Mouse (Mus musculus) frontal cortex, adult (tissue): ENCODE measurements around the gene Myo5c.

Experiments
- ATAC-seq: cut with Nextera tagmentation; 2 replicates; pipeline ENCODE4 v1.9.2; 2017; ENCODE audit warnings: mild to moderate bottlenecking, moderate library complexity, mixed read lengths; ENCODE audit not compliant: low TSS enrichment

Myo5c gene

DNA sequence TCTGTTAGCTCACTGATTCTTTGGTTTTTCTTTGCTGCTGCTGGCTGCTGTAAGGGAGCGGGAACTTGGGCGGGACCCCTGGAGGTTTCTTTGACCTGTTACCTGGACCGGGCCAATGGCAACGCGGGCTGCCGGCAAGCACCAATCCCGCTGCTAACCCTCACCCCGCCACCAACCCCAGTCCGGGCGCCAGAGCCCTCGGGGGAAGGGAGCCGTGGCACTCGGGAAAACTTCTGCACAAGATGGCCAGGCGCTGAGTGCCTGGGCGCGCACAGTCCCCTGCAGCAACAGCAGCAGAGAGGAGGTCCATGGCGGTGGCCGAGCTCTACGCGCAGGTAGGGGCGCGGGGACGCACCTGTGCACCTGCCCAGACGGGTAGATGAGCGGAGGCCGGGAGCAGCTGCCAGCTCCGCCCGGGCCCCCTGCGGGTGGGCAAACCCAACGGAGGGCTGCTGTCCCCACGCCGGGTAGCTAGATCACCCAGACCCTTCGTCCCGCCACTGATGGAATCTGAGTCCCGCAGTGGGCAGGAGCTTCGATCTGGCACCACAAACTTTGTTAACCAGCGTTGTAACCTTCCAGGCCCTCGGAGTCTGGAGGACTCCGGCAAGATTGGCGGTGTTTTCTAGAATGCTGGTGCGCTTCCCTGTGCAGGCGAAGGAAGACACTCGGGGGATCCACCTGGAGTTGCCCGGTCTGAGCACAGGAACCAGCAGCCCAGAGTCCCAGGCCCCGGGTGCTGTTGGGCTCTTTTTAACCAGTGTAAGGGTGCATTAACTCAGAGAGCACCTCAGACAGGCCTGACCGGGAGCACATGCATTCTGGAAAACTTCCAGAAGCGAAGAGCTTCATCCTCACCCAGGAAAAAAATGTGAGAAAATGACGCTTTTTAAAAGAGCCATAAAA, at the start of gene Myo5c:
TSS of gene Myo5c (plus strand) at position 180 of the 906 bp plus-strand sequence.
- ATAC-seq, result peak; percentile 7; the same call in 1 of the 2 replicates

- peak; percentile 79 for ATAC-seq
Observed at GRCm38 (mm10) chr9:75187646-75188260, 44.1 kb upstream of the Myo5c start.

DNA sequence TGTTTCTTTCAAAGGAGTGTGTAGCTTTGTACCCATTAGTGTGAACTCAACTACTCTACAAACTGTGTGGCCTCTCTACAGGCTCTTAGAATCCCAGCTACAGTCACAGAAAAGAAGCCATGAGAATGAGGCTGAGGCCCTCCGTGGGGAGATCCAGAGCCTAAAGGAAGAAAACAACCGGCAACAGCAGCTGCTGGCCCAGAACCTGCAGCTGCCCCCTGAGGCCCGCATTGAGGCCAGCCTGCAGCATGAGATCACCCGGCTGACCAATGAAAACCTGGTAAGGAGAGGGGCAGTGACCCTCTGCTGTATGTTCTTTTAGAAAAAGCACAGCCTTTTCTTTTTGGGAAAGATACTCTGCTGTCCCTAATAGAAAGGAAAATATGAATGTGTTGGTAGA, 38.0 kb upstream of the Myo5c start:
- no peak for ATAC-seq

- ATAC-seq, result peak; percentile 68
Observed at GRCm38 (mm10) chr9:75196335-75196734, 35.5 kb upstream of the Myo5c start.

DNA sequence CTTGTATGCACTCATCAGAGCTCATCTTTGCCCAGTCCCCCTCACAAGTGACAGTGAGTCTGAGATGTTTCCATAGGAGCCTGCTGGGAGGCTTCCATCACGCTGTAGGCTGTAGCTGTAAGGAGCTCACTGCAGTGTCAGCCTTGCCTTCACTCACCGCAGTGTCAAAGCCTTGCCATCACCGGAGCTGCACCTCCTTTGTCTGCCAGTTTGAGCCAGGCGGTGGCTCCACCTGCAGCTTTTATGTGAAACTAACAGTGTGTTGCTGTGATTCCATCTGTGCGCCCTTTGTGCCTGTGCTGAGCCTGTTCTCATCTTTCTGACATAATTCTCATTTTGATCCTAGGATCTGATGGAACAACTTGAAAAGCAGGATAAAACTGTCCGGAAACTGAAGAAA, 34.5 kb upstream of the Myo5c start:
- peak; percentile 27 for ATAC-seq

DNA sequence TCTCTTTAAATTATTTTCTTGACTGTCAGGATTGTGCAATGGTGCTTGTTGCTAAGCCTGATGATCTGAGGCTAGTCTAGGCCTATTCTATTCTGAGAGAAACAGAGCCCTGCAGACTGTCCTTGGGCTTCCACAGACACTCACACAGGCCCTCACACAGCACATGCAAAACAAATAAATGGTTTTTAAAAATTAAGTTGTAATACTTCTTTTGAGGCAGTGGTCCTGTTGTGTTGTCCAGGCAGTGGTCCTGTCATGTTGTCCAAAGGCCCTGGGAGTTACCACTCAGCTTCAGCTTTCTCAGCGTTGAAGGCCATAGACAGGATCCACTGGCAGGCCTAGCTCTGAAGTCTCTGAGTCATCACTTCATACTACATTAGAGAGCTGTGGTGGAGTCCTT, 30.3 kb upstream of the Myo5c start:
- 0 out of 2 replicates have a peak, but pooled peaks have one; percentile 13 for ATAC-seq

DNA sequence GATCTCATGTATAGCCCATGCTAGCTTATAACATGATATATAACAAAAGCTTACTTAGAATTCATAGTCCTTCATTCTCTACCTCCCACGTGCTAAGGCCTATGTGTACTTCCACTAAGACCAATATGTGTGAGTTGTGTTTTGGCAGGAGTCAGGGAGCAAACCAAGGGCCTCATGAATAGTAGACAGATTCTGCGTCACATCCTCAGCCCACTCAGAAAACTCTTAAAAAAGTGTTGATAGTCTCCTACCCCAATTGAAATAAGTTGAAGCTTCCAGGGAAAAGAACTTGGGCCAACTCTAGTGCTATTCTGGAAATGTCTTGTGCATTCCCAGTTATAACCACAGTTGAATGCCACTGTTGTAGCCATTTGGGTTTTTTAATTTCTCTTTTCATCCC, 29.8 kb upstream of the Myo5c start:
- peak; percentile 33 for ATAC-seq

DNA sequence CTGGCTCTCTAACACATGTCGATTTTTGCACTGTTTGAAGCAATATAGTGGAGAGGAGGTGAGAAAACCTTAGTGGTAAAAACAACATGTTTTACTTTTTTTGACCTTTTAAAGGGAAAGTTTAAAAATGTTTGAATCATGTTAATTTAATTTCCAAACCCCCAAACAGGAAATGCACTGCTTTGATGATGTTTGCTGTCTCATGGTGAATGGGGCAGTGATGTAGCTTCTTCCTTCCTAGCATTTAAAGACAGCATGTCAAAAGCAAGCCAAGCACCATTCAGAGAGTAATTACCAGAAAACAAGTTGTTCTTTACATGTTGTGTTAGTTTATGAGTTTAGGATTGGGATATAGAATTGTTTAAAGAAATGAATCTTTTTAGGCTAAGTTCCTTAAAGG, 22.6 kb upstream of the Myo5c start:
- ATAC-seq, result no peak

- ATAC-seq, result no peak
Observed at GRCm38 (mm10) chr9:75210269-75210668, 21.6 kb upstream of the Myo5c start.

GRCm38 (mm10) chr9:75214743-75215413, 16.9 kb upstream of the Myo5c start:
- no peak for ATAC-seq

GRCm38 (mm10) chr9:75219942-75220341, 11.9 kb upstream of the Myo5c start:
- peak; percentile 47 for ATAC-seq

GRCm38 (mm10) chr9:75221420-75222287, 10.2 kb upstream of the Myo5c start:
- ATAC-seq, result peak; percentile 66

GRCm38 (mm10) chr9:75232860-75233259, 1.0 kb downstream of the Myo5c start:
- ATAC-seq, result no peak

- peak; percentile 21; the same call in 1 of the 2 replicates for ATAC-seq
Observed at GRCm38 (mm10) chr9:75234271-75234741, 2.5 kb downstream of the Myo5c start.

GRCm38 (mm10) chr9:75234983-75235627, 3.3 kb downstream of the Myo5c start:
- peak; percentile 85 for ATAC-seq

- no peak for ATAC-seq
Observed at GRCm38 (mm10) chr9:75235696-75236095, 3.9 kb downstream of the Myo5c start.

DNA sequence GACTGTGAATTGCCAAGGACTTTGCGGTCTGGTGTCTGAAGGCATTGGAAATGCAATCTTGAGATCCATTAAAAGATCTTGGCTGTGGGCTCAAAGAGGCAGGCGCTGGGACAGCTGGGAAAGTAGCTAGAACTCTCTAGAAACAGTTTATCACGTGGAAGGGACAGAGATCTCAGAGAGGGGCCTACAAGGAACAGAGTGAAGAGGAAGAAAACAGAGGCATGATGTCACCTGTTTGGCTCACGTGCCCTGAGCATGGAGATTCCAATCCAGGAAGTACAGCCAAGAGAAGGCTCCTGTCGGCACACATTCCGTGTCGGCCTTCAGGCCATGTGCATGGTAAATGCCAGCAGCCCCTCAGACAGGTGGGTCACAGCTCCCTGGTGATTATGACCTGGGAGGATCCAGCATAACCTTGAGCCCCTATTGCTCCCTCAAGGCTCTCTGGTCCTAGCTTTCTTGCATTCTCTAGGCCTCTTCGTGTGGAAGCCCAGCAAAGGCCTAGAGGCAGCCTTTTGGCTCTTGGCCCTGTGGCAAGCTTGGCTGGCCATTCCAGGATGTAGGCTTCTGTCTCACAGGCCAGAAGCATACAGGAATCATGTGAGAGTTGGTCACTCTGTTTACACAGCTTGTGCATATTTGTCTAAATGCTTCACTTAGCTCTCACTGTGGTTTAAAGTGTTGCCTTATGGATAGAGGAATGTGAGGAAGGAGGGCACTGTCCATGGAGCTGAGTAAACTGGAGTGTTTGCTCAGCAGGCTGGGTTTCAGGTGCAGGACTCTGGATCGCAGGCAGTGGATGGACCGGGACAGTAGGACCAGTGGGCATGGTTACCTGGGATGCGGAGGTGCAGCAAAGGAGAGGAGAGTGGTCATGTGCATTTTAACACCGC, 4.8 kb downstream of the Myo5c start:
- ATAC-seq, result no peak

DNA sequence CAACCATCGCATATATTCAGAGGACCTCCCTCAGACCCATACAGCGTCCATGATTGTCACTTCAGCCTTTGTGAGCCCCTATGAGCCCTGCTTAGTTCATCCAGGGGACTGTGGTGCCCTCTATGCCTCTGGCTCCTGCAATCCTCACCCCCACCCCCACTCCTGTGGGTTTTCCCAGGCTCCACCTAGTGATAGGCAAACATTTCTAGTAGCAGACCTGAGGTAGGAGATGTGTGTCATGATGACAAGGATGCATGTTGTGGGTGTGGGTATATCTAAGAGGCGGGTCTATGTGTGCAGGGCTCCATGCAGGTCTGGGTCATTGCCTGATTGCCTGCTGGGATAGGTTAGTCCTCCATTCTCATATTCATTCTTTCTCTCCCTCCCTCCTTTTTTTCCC, 6.4 kb downstream of the Myo5c start:
- ATAC-seq, result no peak

GRCm38 (mm10) chr9:75243052-75243451, 11.2 kb downstream of the Myo5c start:
- peak; percentile 73 for ATAC-seq
